Mouse (Mus musculus): ENCODE measurements at regions not wholly inside any gene's neighbourhood (a gene's known extent, or its start where the extent isn't known, plus 50 kb on each side); places are given as distances from the start of the nearest gene placed in this dataset.

DNA sequence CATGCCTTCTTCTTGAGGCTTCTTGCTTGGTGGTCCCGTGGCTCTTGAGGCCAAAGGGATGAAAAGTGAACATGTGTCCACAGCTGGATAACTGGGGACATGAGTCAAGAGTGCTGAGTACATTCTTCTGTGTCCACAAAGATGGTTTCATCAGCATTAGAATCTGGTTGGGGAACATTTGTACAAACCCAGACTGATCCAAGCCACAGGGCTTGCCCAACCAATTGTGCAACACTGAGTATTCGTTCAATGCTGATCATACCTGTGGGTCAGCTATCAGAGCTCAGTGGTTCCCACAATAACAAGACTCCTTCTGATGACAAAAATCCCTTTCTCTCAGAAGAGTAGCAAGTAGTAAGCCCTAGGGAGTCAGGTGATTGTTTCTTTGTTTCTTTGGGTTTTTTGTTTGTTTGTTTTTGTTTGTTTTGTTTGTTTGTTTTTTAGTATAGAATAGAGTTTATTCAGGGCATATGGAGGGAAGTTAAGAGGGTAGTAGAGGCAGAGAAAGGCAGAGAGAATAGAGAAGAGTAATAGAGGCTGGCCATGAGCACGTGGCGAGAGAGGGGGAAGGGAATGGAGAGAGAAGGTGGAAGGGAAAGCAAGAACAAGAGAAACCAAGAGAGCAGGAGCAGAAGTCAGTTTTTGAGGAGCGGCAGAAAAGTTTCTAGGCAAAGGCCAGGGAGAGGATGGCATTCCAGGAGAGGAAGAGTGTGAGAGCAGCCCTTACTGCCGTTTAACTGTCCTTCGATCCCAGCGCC, 612.5 kb downstream of the Zfp706 start:
- no peaks in the 10 kb centered on the region for H3K36me3 ChIP-seq (ENCODE audit: insufficient read depth, low read length)
- H3K4me3 ChIP-seq (ENCODE audit: low read depth, low read length): no peak overlapping the region
- no peak overlapping the region for H3K27ac ChIP-seq (ENCODE audit: low read depth, low read length)
- no peak overlapping the region for H3K4me2 ChIP-seq (ENCODE audit: low read depth, low read length, poor library complexity, severe bottlenecking)
- DNase-seq (ENCODE audit: low spot score) (no peak), ATAC-seq (ENCODE audit: low FRiP score) (no peak)
- 83% methylated on average over 8 of the region's 8 CpGs for WGBS
- no peak for TF ChIP-seq CTCF (IDR thresholded peaks at IDR 0.05)
- H3K9me3 ChIP-seq (ENCODE audit: low read length): no peaks in the 10 kb centered on the region
- H3K27me3 ChIP-seq (ENCODE audit: insufficient read depth, low read length): no peaks in the 10 kb centered on the region
- H3K9ac ChIP-seq (replicated peaks; ENCODE audit: low read length, poor library complexity, severe bottlenecking): no peak overlapping the region
- H3K4me1 ChIP-seq (ENCODE audit: insufficient read depth, low read length): 0 out of 2 replicates have a peak, but pooled peaks cover 5% of the 10 kb centered on the region

DNA sequence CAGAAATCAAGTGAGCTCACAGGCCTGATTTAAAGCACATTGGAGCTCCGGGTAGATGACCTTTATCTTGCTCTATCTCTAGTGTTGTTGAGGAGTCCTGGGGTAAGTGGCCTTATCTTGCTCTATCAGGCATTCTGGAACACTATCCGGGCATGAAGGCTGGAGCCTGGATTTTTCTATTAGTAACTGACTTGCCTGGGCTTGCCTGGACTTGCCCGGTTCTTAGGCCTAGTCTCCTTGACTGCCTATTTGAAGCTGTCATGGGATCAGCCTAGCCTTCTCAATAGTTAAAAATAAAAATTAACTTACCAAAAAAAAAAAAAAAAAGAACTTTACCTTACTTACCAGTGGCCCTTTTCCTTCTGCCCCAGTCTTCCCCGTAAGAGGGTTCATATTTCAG, 617.8 kb downstream of the Zfp706 start:
- ATAC-seq (ENCODE audit: low FRiP score) (no peak), DNase-seq (ENCODE audit: low spot score) (no peak)
- H3K9ac ChIP-seq (replicated peaks; ENCODE audit: low read length, poor library complexity, severe bottlenecking): no peak overlapping the region
- 79% methylated on average over 4 of the region's 4 CpGs for WGBS
- H3K4me3 ChIP-seq (ENCODE audit: low read depth, low read length): no peak overlapping the region
- no peak for TF ChIP-seq CTCF (IDR thresholded peaks at IDR 0.05)
- no peaks in the 10 kb centered on the region for H3K27me3 ChIP-seq (ENCODE audit: insufficient read depth, low read length)
- H3K4me1 ChIP-seq (ENCODE audit: insufficient read depth, low read length): no peaks in the 10 kb centered on the region
- H3K4me2 ChIP-seq (ENCODE audit: low read depth, low read length, poor library complexity, severe bottlenecking): no peak overlapping the region
- no peaks in the 10 kb centered on the region for H3K9me3 ChIP-seq (ENCODE audit: low read length)
- H3K27ac ChIP-seq (ENCODE audit: low read depth, low read length): no peak overlapping the region
- H3K36me3 ChIP-seq (ENCODE audit: insufficient read depth, low read length): no peaks in the 10 kb centered on the region

GRCm38 (mm10) chr15:36381228-36381671, 626.3 kb downstream of the Zfp706 start:
- ATAC-seq (ENCODE audit: low FRiP score): no peak
- Histone ChIP-seq H3K36me3 (ENCODE audit: insufficient read depth, low read length) (no peaks in the 10 kb centered on the region), H3K27me3 (ENCODE audit: insufficient read depth, low read length) (no peaks in the 10 kb centered on the region), H3K27ac (ENCODE audit: low read depth, low read length) (no peak overlapping the region), H3K4me3 (ENCODE audit: low read depth, low read length) (peak overlapping the region; percentile 16), H3K4me1 (ENCODE audit: insufficient read depth, low read length) (no peaks in the 10 kb centered on the region; the same call in 1 of the 2 replicates), H3K9me3 (ENCODE audit: low read length) (no peaks in the 10 kb centered on the region), H3K4me2 (ENCODE audit: low read depth, low read length, poor library complexity, severe bottlenecking) (peak overlapping the region; percentile 50), H3K9ac (replicated peaks; ENCODE audit: low read length, poor library complexity, severe bottlenecking) (no peak overlapping the region)
- DNase-seq (ENCODE audit: low spot score): no peak
- no peak for TF ChIP-seq CTCF (IDR thresholded peaks at IDR 0.05)
- WGBS: 3% methylated on average over 8 of the region's 8 CpGs

DNA sequence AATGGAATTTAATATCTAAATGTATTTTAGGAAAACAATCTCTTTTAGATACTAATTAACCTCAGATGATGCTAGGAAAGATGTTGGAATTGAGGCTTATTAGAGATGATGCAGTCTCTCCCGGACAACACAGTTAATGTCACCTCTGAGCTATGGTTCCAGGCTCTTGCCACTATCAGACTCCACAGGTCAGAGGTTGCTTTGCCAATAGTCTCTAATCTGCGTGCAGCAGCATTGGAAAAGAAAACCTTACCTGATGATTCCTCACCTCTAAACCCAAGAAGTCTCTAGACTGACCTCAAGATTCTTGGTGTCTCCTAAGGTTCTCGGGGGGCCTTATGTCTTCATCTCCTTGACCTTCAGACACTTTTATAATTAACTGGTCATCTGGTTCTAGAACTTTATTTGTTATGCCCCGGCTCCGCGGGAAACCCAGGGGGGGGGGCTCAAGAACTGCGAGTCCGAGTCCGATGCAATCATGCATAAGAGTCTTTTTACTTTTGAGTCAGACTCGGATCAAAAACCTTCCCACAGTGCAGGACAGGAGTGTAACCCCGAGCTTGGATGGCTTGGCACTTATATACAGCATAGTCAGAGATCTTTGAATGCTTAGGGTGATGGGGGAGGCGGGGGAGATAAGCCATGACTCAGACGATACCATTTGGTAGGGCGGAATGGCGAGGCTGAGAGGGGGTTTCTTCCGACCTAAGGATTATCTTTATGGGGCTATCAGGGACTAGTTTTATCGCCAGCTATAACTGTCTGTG, 626.9 kb downstream of the Zfp706 start:
- H3K9me3 ChIP-seq (ENCODE audit: low read length): no peaks in the 10 kb centered on the region
- DNase-seq (ENCODE audit: low spot score) (no peak), ATAC-seq (ENCODE audit: low FRiP score) (no peak)
- H3K27ac ChIP-seq (ENCODE audit: low read depth, low read length): no peak overlapping the region
- TF ChIP-seq CTCF (IDR thresholded peaks at IDR 0.05): no peak
- no peaks in the 10 kb centered on the region for H3K27me3 ChIP-seq (ENCODE audit: insufficient read depth, low read length)
- no peaks in the 10 kb centered on the region for H3K36me3 ChIP-seq (ENCODE audit: insufficient read depth, low read length)
- H3K4me3 ChIP-seq (ENCODE audit: low read depth, low read length): peak overlapping the region; percentile 16
- H3K9ac ChIP-seq (replicated peaks; ENCODE audit: low read length, poor library complexity, severe bottlenecking): no peak overlapping the region
- no peaks in the 10 kb centered on the region; the same call in 1 of the 2 replicates for H3K4me1 ChIP-seq (ENCODE audit: insufficient read depth, low read length)
- peak overlapping the region; percentile 50 for H3K4me2 ChIP-seq (ENCODE audit: low read depth, low read length, poor library complexity, severe bottlenecking)
- 11% methylated on average over 17 of the region's 17 CpGs for WGBS

DNA sequence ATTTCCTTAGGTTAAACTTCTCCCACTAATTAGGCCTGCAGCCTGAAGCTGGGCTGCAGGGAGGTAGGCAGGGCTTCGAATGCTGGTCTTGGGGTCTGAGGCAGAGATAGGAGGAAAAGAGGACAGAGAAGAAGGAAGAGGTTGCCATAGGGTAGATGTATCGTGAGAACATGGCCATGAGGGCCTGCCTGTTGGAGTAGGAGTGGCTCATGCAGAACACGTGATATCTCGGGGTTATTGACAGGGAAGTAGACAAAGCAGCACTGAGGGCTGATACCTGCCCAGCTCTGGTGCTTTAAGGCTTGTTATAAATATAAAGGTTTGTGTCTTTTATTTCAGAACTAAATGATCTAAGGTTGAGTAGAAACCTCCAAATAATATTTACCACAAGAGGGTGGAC, 628.9 kb downstream of the Zfp706 start:
- DNase-seq (ENCODE audit: low spot score) (no peak), ATAC-seq (ENCODE audit: low FRiP score) (no peak)
- no peaks in the 10 kb centered on the region for H3K27me3 ChIP-seq (ENCODE audit: insufficient read depth, low read length)

GRCm38 (mm10) chr15:36376551-36376950, 631.0 kb downstream of the Zfp706 start:
- 69% methylated on average over 6 of the region's 6 CpGs for WGBS
- H3K4me1 ChIP-seq (ENCODE audit: insufficient read depth, low read length): peaks cover 10% of the 10 kb centered on the region
- H3K27me3 ChIP-seq (ENCODE audit: insufficient read depth, low read length): no peaks in the 10 kb centered on the region
- H3K9ac ChIP-seq (replicated peaks; ENCODE audit: low read length, poor library complexity, severe bottlenecking): no peak overlapping the region
- no peak overlapping the region for H3K4me3 ChIP-seq (ENCODE audit: low read depth, low read length)
- no peaks in the 10 kb centered on the region for H3K9me3 ChIP-seq (ENCODE audit: low read length)
- no peak overlapping the region for H3K27ac ChIP-seq (ENCODE audit: low read depth, low read length)
- TF ChIP-seq CTCF (IDR thresholded peaks at IDR 0.05): no peak
- ATAC-seq (ENCODE audit: low FRiP score) (no peak), DNase-seq (ENCODE audit: low spot score) (peak; percentile 14)
- no peak overlapping the region for H3K4me2 ChIP-seq (ENCODE audit: low read depth, low read length, poor library complexity, severe bottlenecking)
- H3K36me3 ChIP-seq (ENCODE audit: insufficient read depth, low read length): no peaks in the 10 kb centered on the region

More for the DNA sequence above, 628.9 kb downstream of the Zfp706 start:
- no peak overlapping the region for H3K9ac ChIP-seq (replicated peaks; ENCODE audit: low read length, poor library complexity, severe bottlenecking)
- peaks cover 8% of the 10 kb centered on the region for H3K4me1 ChIP-seq (ENCODE audit: insufficient read depth, low read length)
- H3K27ac ChIP-seq (ENCODE audit: low read depth, low read length): no peak overlapping the region
- 94% methylated on average over 4 of the region's 4 CpGs for WGBS
- no peaks in the 10 kb centered on the region for H3K9me3 ChIP-seq (ENCODE audit: low read length)
- no peaks in the 10 kb centered on the region for H3K36me3 ChIP-seq (ENCODE audit: insufficient read depth, low read length)
- no peak overlapping the region for H3K4me3 ChIP-seq (ENCODE audit: low read depth, low read length)
- H3K4me2 ChIP-seq (ENCODE audit: low read depth, low read length, poor library complexity, severe bottlenecking): no peak overlapping the region
- TF ChIP-seq CTCF (IDR thresholded peaks at IDR 0.05): no peak

All from midbrain, postnatal 0 days (tissue).